11 mouse cellular contexts compared by ENCODE assay signal in the genomic region with DNA sequence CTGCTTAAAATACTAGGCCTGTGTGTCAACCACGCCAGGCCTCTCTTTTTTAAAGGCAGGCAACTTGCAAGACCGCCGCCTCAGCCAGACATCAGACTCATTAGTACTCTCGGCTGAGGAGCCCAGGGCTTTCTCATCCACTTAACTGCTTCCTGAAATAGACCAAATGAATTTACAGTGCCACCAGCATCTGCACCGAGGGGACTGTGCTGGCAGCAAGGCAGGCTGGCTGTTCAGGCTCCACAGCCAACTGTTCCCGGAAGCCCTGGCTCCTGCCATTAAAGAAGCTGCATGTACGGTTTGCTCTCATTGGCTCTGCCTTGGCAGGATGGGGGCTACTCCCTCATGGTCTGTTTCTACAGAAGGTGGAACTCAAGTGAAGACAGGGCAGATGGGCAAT. TPM values are rescaled to one million over a fixed set of nuclear protein-coding genes. Genes with fewer than 3 reads are reported as not detected.
DNase-seq lines count a peak whose midpoint lies in the region; ATAC-seq lines count a peak whose summit lies in the region.
"Had no signal": no experiment of that assay in that cellular context is flagged by ENCODE, and none has a peak within 500 bp of the region (broad histone marks: within the 10 kb centered on the region; RNA-seq: fewer than 3 reads in every experiment).

No protein-coding gene starts in this region.

- no peaks in the 10 kb centered on the region for H3K9me3 ChIP-seq in heart, embryonic 10.5 days
- H3K9me3 ChIP-seq in limb, embryonic 11.5 days (ENCODE audit: control insufficient read depth, low read length): no peaks in the 10 kb centered on the region
- H3K9me3 ChIP-seq: limb, embryonic 13.5 days had no signal

- no peak overlapping the region for H3K4me2 ChIP-seq in limb, embryonic 11.5 days (ENCODE audit: low read depth, severe bottlenecking)
- H3K4me2 ChIP-seq: limb, embryonic 13.5 days; lung, embryonic 14.5 days had no signal

- H3K4me1 ChIP-seq in heart, embryonic 10.5 days: peaks cover 5% of the 10 kb centered on the region; the same call in 1 of the 2 replicates
- no peaks in the 10 kb centered on the region for H3K4me1 ChIP-seq in limb, embryonic 11.5 days (ENCODE audit: control insufficient read depth, insufficient read depth, low read length)

- no peak overlapping the region for H3K9ac ChIP-seq in limb, embryonic 11.5 days (ENCODE audit: low read length)
- H3K9ac ChIP-seq: limb, embryonic 13.5 days; lung, embryonic 14.5 days had no signal

- no peaks in the 10 kb centered on the region for H3K36me3 ChIP-seq in heart, embryonic 10.5 days
- no peaks in the 10 kb centered on the region for H3K36me3 ChIP-seq in limb, embryonic 11.5 days (ENCODE audit: control insufficient read depth, insufficient read depth, low read length)

- H3K27ac ChIP-seq in heart, embryonic 10.5 days: peak overlapping the region; percentile 32; the same call in 1 of the 2 replicates
- H3K27ac ChIP-seq in limb, embryonic 11.5 days (replicated peaks; ENCODE audit: low read depth, low read length): no peak overlapping the region; the same call in 1 of the 2 replicates
- H3K27ac ChIP-seq: limb, embryonic 13.5 days had no signal

- ATAC-seq in limb, embryonic 11.5 days (ENCODE audit: insufficient number of reproducible peaks, low FRiP score, low TSS enrichment, low read depth): 0 out of 2 replicates have a peak, but pooled peaks have one; percentile 60

- no peak for DNase-seq in heart, embryonic 10.5 days (ENCODE audit: low spot score)
- no peak for DNase-seq in heart, adult 8-10 months (ENCODE audit: low spot score)
- DNase-seq in left cerebral cortex, postnatal 4 days: peak; percentile 40
- DNase-seq in left cerebral cortex, adult 11 months (ENCODE audit: low spot score): no peak
- DNase-seq in forelimb bud, embryonic 11.5 days (ENCODE audit: low read depth, low spot score): peak; percentile 42
- peak; percentile 57 for DNase-seq in limb, embryonic 11.5 days (ENCODE audit: low spot score)
- DNase-seq in embryo, embryonic 10.5 days (ENCODE audit: low spot score): no peak
- DNase-seq in embryo, embryonic 11 days: no peak
- DNase-seq: gastrocnemius, postnatal 14 days; lung, embryonic 14.5 days had no signal

- intact Hi-C loops in left cerebral cortex, postnatal 4 days (cut with DNase I): no loop called here

- H3K4me3 ChIP-seq in heart, embryonic 10.5 days: no peak overlapping the region
- no peak overlapping the region for H3K4me3 ChIP-seq in limb, embryonic 11.5 days (ENCODE audit: low read depth, low read length)
- H3K4me3 ChIP-seq: limb, embryonic 13.5 days had no signal

- no peaks in the 10 kb centered on the region for H3K27me3 ChIP-seq in heart, embryonic 10.5 days (ENCODE audit: insufficient read depth, poor library complexity, severe bottlenecking)
- no peaks in the 10 kb centered on the region for H3K27me3 ChIP-seq in limb, embryonic 11.5 days (ENCODE audit: control insufficient read depth, insufficient read depth, low read length)
- H3K27me3 ChIP-seq: limb, embryonic 13.5 days had no signal

- 52% methylated on average over 7 of the region's 7 CpGs for WGBS in heart, embryonic 10.5 days
- 36% methylated on average over 7 of the region's 7 CpGs for WGBS in limb, embryonic 11.5 days

RNA-seq across cellular contexts. Expression of a gene that starts 19.7 kb away (rescaled TPM):
- 0.75 and 1.0 TPM in 2 replicates for polyA plus RNA-seq in heart, embryonic 10.5 days (2016; fragmentation: Nextera tagmentation; extraction: Ambion mirVana)
- total RNA-seq in heart, adult 8-10 months (2022): under 1 TPM; 0.09 to 0.34 (median 0.16) TPM
- 10 to 100 TPM; 37.0 to 37.7 TPM for total RNA-seq in left cerebral cortex, postnatal 4 days (2021)
- 2.8 and 3.1 TPM in 2 replicates for polyA plus RNA-seq in limb, embryonic 11.5 days (2014; fragmentation: Nextera tagmentation; extraction: Ambion mirVana)

Comparison
In these comparisons a context has a peak if more than half of its experiments do, and no peak if none do; other contexts are left out.
1. DNase-seq: peak in left cerebral cortex, postnatal 4 days (single experiment), forelimb bud, embryonic 11.5 days (single experiment) and limb, embryonic 11.5 days (single experiment); none in heart, embryonic 10.5 days (single experiment), heart, adult 8-10 months (single experiment), left cerebral cortex, adult 11 months (single experiment), embryo, embryonic 10.5 days (single experiment) and embryo, embryonic 11 days (single experiment).
2. RNA of a gene that starts 19.7 kb away (total RNA-seq): 37.0 to 37.7 TPM in left cerebral cortex, postnatal 4 days; 0.09 to 0.34 TPM in heart, adult 8-10 months; every median in the first group is over 10 times any median in the second.